Mouse (Mus musculus) retina, embryonic 14.5 days (tissue): ENCODE data around the gene Asf1a.
"Not testable (repeated sequence)": the region's sequence is repeated elsewhere in the genome, so short reads cannot be mapped to it uniquely, and the experiment has no call there.

Experiments
- DNase-seq: peaks from one replicate; pipeline ENCODE4 v3.0.0-alpha.2; 2015; ENCODE audit warnings: low spot score

Asf1a gene

GRCm38 (mm10) chr10:53641507-53641906, 45.0 kb downstream of the Asf1a start:
- DNase-seq, result peak; percentile 80

- DNase-seq, result no peak
Observed at GRCm38 (mm10) chr10:53650683-53651082, 54.1 kb downstream of the Asf1a start.

- DNase-seq, result not testable (repeated sequence)
Observed at GRCm38 (mm10) chr10:53654239-53654638, 57.7 kb downstream of the Asf1a start.
